Mouse (Mus musculus) embryonic facial prominence, embryonic 15.5 days (tissue): Measurements from ENCODE around the gene Prkg1. TPM values are rescaled to one million over a fixed set of nuclear protein-coding genes. Genes with fewer than 3 reads are reported as not detected.

ENCODE experiments used
- polyA plus RNA-seq: library from polyadenylated mRNA; unstranded; fragments of >200 nt; fragmentation: Nextera tagmentation; extraction: Ambion mirVana; gene quantifications from 2 replicates; pipeline ENCODE4 v1.2.1, GENCODE M21; 2015

Gene Prkg1
- polyA plus RNA-seq, 1 experiment from 2014 or later: 11.4 TPM

Other genes with a start within 250 kb of the Prkg1 start
- not detected in 2 replicates for gene A1cf, start 103.7 kb upstream of the Prkg1 start, polyA plus RNA-seq